Mouse (Mus musculus) lung, embryonic 16.5 days (tissue): ENCODE measurements around the gene F2r. TPM values are rescaled to one million over a fixed set of nuclear protein-coding genes. Genes with fewer than 3 reads are reported as not detected.

ENCODE experiments used
- ATAC-seq: fragments of 200-750 bp; cut with Nextera tagmentation; 2 replicates; pipeline ENCODE4 v1.8.0; 2017; ENCODE audit warnings: low read depth, mild to moderate bottlenecking, moderate library complexity
- H3K27ac ChIP-seq: fragments of 300-500 bp; sonication (generic); 2 replicates; pipeline ENCODE4 v1.5.1; 2014; ENCODE audit warnings: mild to moderate bottlenecking, control low read depth, low read length
- H3K27me3 ChIP-seq: fragments of 300-500 bp; sonication (generic); 2 replicates; pipeline ENCODE4 v1.6.1; 2014; ENCODE audit warnings: low read depth, low read length, mixed read lengths; ENCODE audit not compliant: control insufficient read depth, insufficient read depth
- H3K36me3 ChIP-seq: fragments of 300-500 bp; sonication (generic); 2 replicates; pipeline ENCODE4 v1.6.1; 2014; ENCODE audit warnings: low read length; ENCODE audit not compliant: control insufficient read depth, insufficient read depth
- H3K4me1 ChIP-seq: fragments of 300-500 bp; sonication (generic); replicated peaks from 2 replicates; pipeline ENCODE4 v1.6.1; 2014; ENCODE audit warnings: low read length, mixed read lengths; ENCODE audit not compliant: control insufficient read depth, insufficient read depth
- H3K4me2 ChIP-seq: fragments of 300-500 bp; sonication (generic); 2 replicates; pipeline ENCODE4 v1.6.1; 2014; ENCODE audit warnings: low read depth, low read length, control low read depth
- H3K4me3 ChIP-seq: fragments of 300-500 bp; sonication (generic); 2 replicates; pipeline ENCODE4 v1.5.1; 2014; ENCODE audit warnings: mild to moderate bottlenecking, low read length, control low read depth
- H3K9ac ChIP-seq: fragments of 300-500 bp; sonication (generic); 2 replicates; pipeline ENCODE4 v1.6.1; 2014; ENCODE audit warnings: low read length, control low read depth
- H3K9me3 ChIP-seq: fragments of 300-500 bp; sonication (generic); 2 replicates; pipeline ENCODE4 v1.6.1; 2016; ENCODE audit warnings: low read length; ENCODE audit not compliant: control insufficient read depth
- WGBS: fragments of 180-500 bp; shearing (Covaris S2); extraction: QIAGEN DNeasy Blood & Tissue Kit; methylation state at CpG from one replicate; pipeline ENCODE4 v1.1.7; 2014; 5-methylcytosine and 5-hydroxymethylcytosine counted together
- polyA plus RNA-seq: library from polyadenylated mRNA; unstranded; fragments of >200 nt; fragmentation: Nextera tagmentation; extraction: Ambion mirVana; gene quantifications from 2 replicates; pipeline ENCODE4 v1.2.1, GENCODE M21; 2015

Gene F2r
- polyA plus RNA-seq, 1 experiment from 2014 or later, result 124 TPM

DNA sequence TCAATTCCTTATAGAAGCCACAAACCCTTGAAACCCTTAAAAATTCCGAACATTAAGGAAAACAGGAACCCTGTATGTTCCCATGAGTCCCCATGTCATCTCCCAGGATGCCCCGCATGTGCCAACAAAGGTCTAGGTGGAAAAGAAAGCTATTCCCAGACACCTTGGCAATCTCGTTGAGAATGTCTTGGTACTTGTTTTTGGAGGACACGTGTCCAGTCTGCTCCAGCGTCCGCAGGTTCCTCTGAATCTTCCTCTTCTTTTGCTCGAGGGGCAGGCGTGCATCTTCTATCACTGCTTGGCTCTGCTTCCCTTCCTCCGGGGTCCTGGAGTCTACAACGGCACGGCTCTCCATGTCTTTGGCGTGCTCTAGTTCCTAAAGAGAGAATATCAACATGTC is 17.0 kb upstream of the F2r start:
- Histone ChIP-seq H3K4me2 (no peak overlapping the region), H3K9ac (no peak overlapping the region), H3K4me3 (no peak overlapping the region), H3K4me1 (peaks cover 29% of the 10 kb centered on the region), H3K36me3 (peaks cover 2% of the 10 kb centered on the region; the same call in 1 of the 2 replicates), H3K9me3 (no peaks in the 10 kb centered on the region), H3K27me3 (no peaks in the 10 kb centered on the region), H3K27ac (no peak overlapping the region; the same call in 1 of the 2 replicates)
- no peak for ATAC-seq
- WGBS, result 88% methylated on average over 12 of the region's 12 CpGs

GRCm38 (mm10) chr13:95634451-95634850 is 16.2 kb upstream of the F2r start:
- 4% methylated on average over 2 of the region's 2 CpGs for WGBS
- Histone ChIP-seq H3K27ac (peak overlapping the region; percentile 60), H3K9me3 (no peaks in the 10 kb centered on the region)

GRCm38 (mm10) chr13:95633384-95633783 is 15.1 kb upstream of the F2r start:
- H3K4me3 ChIP-seq, result no peak overlapping the region
- H3K36me3 ChIP-seq, result peaks cover 2% of the 10 kb centered on the region; the same call in 1 of the 2 replicates
- no peak overlapping the region for H3K9ac ChIP-seq
- 52% methylated on average over 2 of the region's 2 CpGs for WGBS
- no peak overlapping the region for H3K4me2 ChIP-seq
- ATAC-seq, result peak; percentile 24; the same call in 1 of the 2 replicates
- no peak overlapping the region; the same call in 1 of the 2 replicates for H3K27ac ChIP-seq
- H3K4me1 ChIP-seq, result peaks cover 19% of the 10 kb centered on the region
- H3K9me3 ChIP-seq, result no peaks in the 10 kb centered on the region
- no peaks in the 10 kb centered on the region for H3K27me3 ChIP-seq

More at GRCm38 (mm10) chr13:95634451-95634850, 16.2 kb upstream of the F2r start:
- Histone ChIP-seq H3K9ac (no peak overlapping the region), H3K4me1 (peaks cover 29% of the 10 kb centered on the region), H3K36me3 (peaks cover 2% of the 10 kb centered on the region; the same call in 1 of the 2 replicates), H3K4me2 (no peak overlapping the region), H3K27me3 (no peaks in the 10 kb centered on the region), H3K4me3 (no peak overlapping the region)
- no peak for ATAC-seq

DNA sequence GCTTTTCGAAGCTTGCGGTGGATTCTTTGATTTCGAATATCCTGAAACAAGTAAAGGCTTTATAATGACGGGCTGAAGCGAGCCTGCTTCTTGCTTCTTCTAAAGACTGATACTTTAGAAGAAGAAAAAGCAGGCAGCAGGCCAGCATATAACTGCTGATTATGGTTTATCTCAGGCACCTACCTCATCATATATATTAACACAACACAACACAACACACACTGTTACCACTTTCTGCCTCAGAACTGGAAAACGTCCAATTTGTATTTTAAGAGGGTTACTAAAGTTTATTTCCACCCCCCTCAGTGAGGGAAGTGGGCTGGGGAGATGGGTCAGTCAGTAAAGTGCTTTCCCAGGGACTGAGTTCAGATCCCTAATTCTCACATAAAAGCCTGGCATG is 13.9 kb upstream of the F2r start:
- no peak overlapping the region for H3K4me3 ChIP-seq
- WGBS, result 65% methylated on average over 6 of the region's 6 CpGs
- H3K9me3 ChIP-seq, result no peaks in the 10 kb centered on the region
- H3K4me2 ChIP-seq, result no peak overlapping the region
- peaks cover 2% of the 10 kb centered on the region; the same call in 1 of the 2 replicates for H3K36me3 ChIP-seq
- H3K9ac ChIP-seq, result no peak overlapping the region
- ATAC-seq, result no peak
- H3K27ac ChIP-seq, result no peak overlapping the region
- no peaks in the 10 kb centered on the region for H3K27me3 ChIP-seq
- peaks cover 16% of the 10 kb centered on the region for H3K4me1 ChIP-seq

- Histone ChIP-seq H3K27ac (no peak overlapping the region), H3K36me3 (peaks cover 2% of the 10 kb centered on the region; the same call in 1 of the 2 replicates), H3K9me3 (no peaks in the 10 kb centered on the region), H3K9ac (no peak overlapping the region), H3K27me3 (no peaks in the 10 kb centered on the region), H3K4me3 (no peak overlapping the region), H3K4me1 (peaks cover 16% of the 10 kb centered on the region), H3K4me2 (no peak overlapping the region)
- WGBS, result 37% methylated on average over 2 of the region's 2 CpGs
- no peak for ATAC-seq
Measured at GRCm38 (mm10) chr13:95630747-95631146, 12.5 kb upstream of the F2r start.

DNA sequence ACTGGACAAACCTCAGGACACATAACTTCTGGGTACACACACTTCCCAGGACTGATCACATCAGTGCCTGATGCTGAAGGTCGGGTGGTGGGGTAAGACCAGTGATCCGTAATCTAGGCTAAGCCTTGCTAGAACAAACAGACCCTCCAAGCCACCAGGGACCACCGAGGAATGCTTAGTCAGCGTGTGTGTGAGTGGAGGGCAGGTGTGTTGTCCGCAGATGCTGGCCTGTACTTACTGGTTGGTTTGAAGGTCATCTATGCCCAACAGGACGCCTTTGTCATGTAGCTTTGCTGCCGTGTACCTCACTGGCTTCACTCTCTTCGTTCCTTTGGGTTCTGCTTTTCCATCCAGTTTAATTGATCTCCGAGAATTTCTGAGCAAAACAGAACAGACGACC is 11.5 kb upstream of the F2r start:
- Histone ChIP-seq H3K4me1 (peaks cover 12% of the 10 kb centered on the region), H3K9me3 (no peaks in the 10 kb centered on the region), H3K9ac (no peak overlapping the region), H3K27me3 (no peaks in the 10 kb centered on the region), H3K4me3 (no peak overlapping the region), H3K27ac (no peak overlapping the region), H3K36me3 (peaks cover 2% of the 10 kb centered on the region; the same call in 1 of the 2 replicates), H3K4me2 (no peak overlapping the region)
- ATAC-seq, result no peak
- 80% methylated on average over 10 of the region's 10 CpGs for WGBS

DNA sequence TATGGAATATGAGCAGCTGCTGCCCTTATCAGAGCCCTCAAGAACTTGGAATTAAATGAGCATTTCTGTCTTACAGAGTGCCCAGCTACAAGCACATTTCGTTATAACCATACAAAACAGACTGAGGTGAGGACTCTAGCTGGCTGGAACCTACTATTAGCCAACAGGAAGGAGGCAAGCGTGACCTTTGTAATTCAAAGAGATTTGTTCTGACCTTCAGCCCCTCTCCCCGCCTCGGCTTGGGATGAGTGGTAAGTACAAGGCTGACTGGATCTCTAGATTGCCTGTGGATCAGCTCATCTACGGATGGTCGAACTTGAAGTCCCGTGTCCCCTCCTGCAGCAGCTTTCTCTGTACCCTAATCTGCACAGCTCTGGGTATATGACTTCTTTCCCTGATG is 8.4 kb upstream of the F2r start:
- no peak overlapping the region for H3K4me3 ChIP-seq
- ATAC-seq, result no peak
- H3K4me1 ChIP-seq, result no peaks in the 10 kb centered on the region; the same call in 1 of the 2 replicates
- H3K27ac ChIP-seq, result no peak overlapping the region
- 78% methylated on average over 7 of the region's 7 CpGs for WGBS
- no peak overlapping the region for H3K4me2 ChIP-seq
- H3K27me3 ChIP-seq, result no peaks in the 10 kb centered on the region
- H3K36me3 ChIP-seq, result peaks cover 2% of the 10 kb centered on the region; the same call in 1 of the 2 replicates
- no peaks in the 10 kb centered on the region for H3K9me3 ChIP-seq
- H3K9ac ChIP-seq, result no peak overlapping the region

- H3K9ac ChIP-seq, result no peak overlapping the region
- peaks cover 4% of the 10 kb centered on the region; the same call in 1 of the 2 replicates for H3K4me1 ChIP-seq
- WGBS, result 63% methylated on average over 3 of the region's 3 CpGs
- H3K36me3 ChIP-seq, result no peaks in the 10 kb centered on the region
- no peak for ATAC-seq
- no peak overlapping the region for H3K4me2 ChIP-seq
- H3K4me3 ChIP-seq, result no peak overlapping the region
- H3K27me3 ChIP-seq, result no peaks in the 10 kb centered on the region
- H3K27ac ChIP-seq, result no peak overlapping the region
- H3K9me3 ChIP-seq, result no peaks in the 10 kb centered on the region
Measured at GRCm38 (mm10) chr13:95623042-95623441, 4.8 kb upstream of the F2r start.

DNA sequence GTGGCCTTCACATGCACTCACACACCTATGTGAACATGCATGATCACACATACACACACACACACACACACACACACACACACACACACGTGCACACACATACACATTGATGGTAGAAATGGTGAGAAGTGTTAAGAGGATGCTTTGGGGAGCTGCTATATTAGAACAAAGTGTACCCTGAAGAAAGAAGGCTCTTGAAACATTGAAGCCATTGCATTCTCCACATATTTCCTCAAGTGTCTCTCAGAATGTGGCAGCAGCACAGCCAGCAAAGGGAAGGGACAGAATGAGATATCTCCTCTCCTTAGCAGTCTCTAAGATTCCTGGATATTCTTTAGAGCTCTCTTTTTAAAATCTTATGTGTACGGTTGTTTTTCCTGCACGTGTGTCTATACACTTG is 3.3 kb upstream of the F2r start:
- no peak for ATAC-seq
- H3K36me3 ChIP-seq, result no peaks in the 10 kb centered on the region
- H3K9me3 ChIP-seq, result no peaks in the 10 kb centered on the region
- H3K4me2 ChIP-seq, result no peak overlapping the region
- H3K9ac ChIP-seq, result no peak overlapping the region
- H3K27ac ChIP-seq, result peak overlapping the region; percentile 75
- no peak overlapping the region for H3K4me3 ChIP-seq
- H3K4me1 ChIP-seq, result peaks cover 7% of the 10 kb centered on the region
- 46% methylated on average over 3 of the region's 3 CpGs for WGBS
- no peaks in the 10 kb centered on the region for H3K27me3 ChIP-seq

- Histone ChIP-seq H3K4me2 (peak overlapping the region; percentile 71), H3K27me3 (no peaks in the 10 kb centered on the region), H3K27ac (peak overlapping the region; percentile 88), H3K36me3 (no peaks in the 10 kb centered on the region), H3K9ac (peak overlapping the region; percentile 98), H3K4me3 (peak overlapping the region; percentile 89), H3K9me3 (no peaks in the 10 kb centered on the region), H3K4me1 (peaks cover 19% of the 10 kb centered on the region)
- peak; percentile 3; the same call in 1 of the 2 replicates for ATAC-seq
- WGBS, result 6% methylated on average over 13 of the region's 13 CpGs
Measured at GRCm38 (mm10) chr13:95618859-95619258, 572 bp upstream of the F2r start.
